Mouse (Mus musculus): ENCODE measurements at regions not wholly inside any gene's neighbourhood (a gene's known extent, or its start where the extent isn't known, plus 50 kb on each side); places are given as distances from the start of the nearest gene placed in this dataset.

- DNase-seq (ENCODE audit: extremely low spot score, low read depth, low spot score), result no peak
Measured at GRCm38 (mm10) chr16:39102151-39102550, 209.7 kb downstream of the Igsf11 start.

- no peak for DNase-seq (ENCODE audit: extremely low spot score, low read depth, low spot score)
Measured at GRCm38 (mm10) chr16:39103360-39104095, 211.1 kb downstream of the Igsf11 start.

- peak; percentile 71 for DNase-seq (ENCODE audit: extremely low spot score, low read depth, low spot score)
Measured at GRCm38 (mm10) chr16:39109383-39110033, 217.0 kb downstream of the Igsf11 start.

GRCm38 (mm10) chr16:39110089-39110488 is 217.6 kb downstream of the Igsf11 start:
- no peak for DNase-seq (ENCODE audit: extremely low spot score, low read depth, low spot score)

- no peak for DNase-seq (ENCODE audit: extremely low spot score, low read depth, low spot score)
Measured at GRCm38 (mm10) chr16:39118059-39118458, 225.6 kb downstream of the Igsf11 start.

GRCm38 (mm10) chr16:39119811-39120210 is 227.3 kb downstream of the Igsf11 start:
- DNase-seq (ENCODE audit: extremely low spot score, low read depth, low spot score), result no peak

GRCm38 (mm10) chr16:39123445-39123952 is 231.0 kb downstream of the Igsf11 start:
- no peak for DNase-seq (ENCODE audit: extremely low spot score, low read depth, low spot score)

GRCm38 (mm10) chr16:39132459-39132858 is 240.0 kb downstream of the Igsf11 start:
- DNase-seq (ENCODE audit: extremely low spot score, low read depth, low spot score), result no peak

- no peak for DNase-seq (ENCODE audit: extremely low spot score, low read depth, low spot score)
Measured at GRCm38 (mm10) chr16:39135777-39136176, 243.3 kb downstream of the Igsf11 start.

- DNase-seq (ENCODE audit: extremely low spot score, low read depth, low spot score), result no peak
Measured at GRCm38 (mm10) chr16:39147151-39147550, 254.7 kb downstream of the Igsf11 start.

- no peak for DNase-seq (ENCODE audit: extremely low spot score, low read depth, low spot score)
Measured at GRCm38 (mm10) chr16:39151325-39152318, 259.2 kb downstream of the Igsf11 start.

GRCm38 (mm10) chr16:39158893-39159292 is 266.4 kb downstream of the Igsf11 start:
- no peak for DNase-seq (ENCODE audit: extremely low spot score, low read depth, low spot score)

GRCm38 (mm10) chr16:39159725-39160124 is 267.3 kb downstream of the Igsf11 start:
- no peak for DNase-seq (ENCODE audit: extremely low spot score, low read depth, low spot score)

GRCm38 (mm10) chr16:39162684-39163083 is 270.2 kb downstream of the Igsf11 start:
- DNase-seq (ENCODE audit: extremely low spot score, low read depth, low spot score), result no peak

- no peak for DNase-seq (ENCODE audit: extremely low spot score, low read depth, low spot score)
Measured at GRCm38 (mm10) chr16:39191861-39192260, 299.4 kb downstream of the Igsf11 start.

GRCm38 (mm10) chr16:39195431-39195830 is 303.0 kb downstream of the Igsf11 start:
- no peak for DNase-seq (ENCODE audit: extremely low spot score, low read depth, low spot score)

GRCm38 (mm10) chr16:39196896-39197295 is 304.4 kb downstream of the Igsf11 start:
- no peak for DNase-seq (ENCODE audit: extremely low spot score, low read depth, low spot score)

GRCm38 (mm10) chr16:39223551-39223950 is 331.1 kb downstream of the Igsf11 start:
- DNase-seq (ENCODE audit: extremely low spot score, low read depth, low spot score), result no peak

- DNase-seq (ENCODE audit: extremely low spot score, low read depth, low spot score), result no peak
Measured at GRCm38 (mm10) chr16:39229501-39229900, 337.0 kb downstream of the Igsf11 start.

- DNase-seq (ENCODE audit: extremely low spot score, low read depth, low spot score), result no peak
Measured at GRCm38 (mm10) chr16:39230439-39230838, 338.0 kb downstream of the Igsf11 start.

- no peak for DNase-seq (ENCODE audit: extremely low spot score, low read depth, low spot score)
Measured at GRCm38 (mm10) chr16:39234290-39234689, 341.8 kb downstream of the Igsf11 start.
